Mouse (Mus musculus) liver, postnatal 0 days (tissue): ENCODE measurements around the gene Nmt1. TPM values are rescaled to one million over a fixed set of nuclear protein-coding genes. Genes with fewer than 3 reads are reported as not detected.

ENCODE experiments used
- ATAC-seq: fragments of 200-750 bp; cut with Nextera tagmentation; 2 replicates; pipeline ENCODE4 v1.8.0; 2017; ENCODE audit warnings: mild to moderate bottlenecking, moderate library complexity
- DNase-seq: peaks from one replicate; pipeline ENCODE4 v3.0.0-alpha.2; 2016
- H3K27ac ChIP-seq: fragments of 300-500 bp; sonication (generic); 2 replicates; pipeline ENCODE4 v1.5.1; 2014; ENCODE audit warnings: antibody characterized with exemption, moderate library complexity, mild to moderate bottlenecking, low read depth
- H3K27me3 ChIP-seq: fragments of 300-500 bp; sonication (generic); 2 replicates; pipeline ENCODE4 v1.6.1; 2014; ENCODE audit warnings: low read length, control low read depth, mixed read lengths; ENCODE audit not compliant: insufficient read depth
- H3K36me3 ChIP-seq: fragments of 300-500 bp; sonication (generic); replicated peaks from 2 replicates; pipeline ENCODE4 v1.6.1; 2014; ENCODE audit warnings: mild to moderate bottlenecking, control low read depth, low read length, moderate library complexity, mixed read lengths; ENCODE audit not compliant: insufficient read depth
- H3K4me1 ChIP-seq: fragments of 300-500 bp; sonication (generic); 2 replicates; pipeline ENCODE4 v1.6.1; 2014; ENCODE audit warnings: antibody characterized with exemption, mild to moderate bottlenecking, control low read depth; ENCODE audit not compliant: insufficient read depth
- H3K4me2 ChIP-seq: fragments of 300-500 bp; sonication (generic); 2 replicates; pipeline ENCODE4 v1.6.1; 2014; ENCODE audit warnings: low read depth, mild to moderate bottlenecking, low read length, moderate library complexity, mixed read lengths
- H3K4me3 ChIP-seq: fragments of 300-500 bp; sonication (generic); 2 replicates; pipeline ENCODE4 v1.5.1; 2014; ENCODE audit warnings: low read depth, low read length
- H3K9ac ChIP-seq: fragments of 300-500 bp; sonication (generic); replicated peaks from 2 replicates; pipeline ENCODE4 v1.6.1; 2014; ENCODE audit warnings: mild to moderate bottlenecking, moderate library complexity
- H3K9me3 ChIP-seq: fragments of 300-500 bp; sonication (generic); 2 replicates; pipeline ENCODE4 v1.6.1; 2016; ENCODE audit warnings: mild to moderate bottlenecking, control low read depth, low read length, mixed read lengths
- CTCF ChIP-seq: sonication (generic); IDR thresholded peaks from 2 replicates; pipeline ENCODE4 v1.5.1; 2016; ENCODE audit warnings: antibody characterized with exemption, low read depth
- EP300 ChIP-seq: IDR thresholded peaks from 2 replicates; pipeline ENCODE4 v1.6.1; 2016; ENCODE audit warnings: antibody characterized with exemption, low read depth, mild to moderate bottlenecking
- WGBS: fragments of 180-500 bp; shearing (Covaris S2); extraction: QIAGEN DNeasy Blood & Tissue Kit; methylation state at CpG from one replicate; pipeline ENCODE4 v1.1.7; 2014; ENCODE audit not compliant: insufficient replicate concordance; 5-methylcytosine and 5-hydroxymethylcytosine counted together
- polyA plus RNA-seq: library from polyadenylated mRNA; unstranded; fragments of >200 nt; fragmentation: Nextera tagmentation; extraction: Ambion mirVana; gene quantifications from 2 replicates; pipeline ENCODE4 v1.2.1, GENCODE M21; 2015

Gene Nmt1
- polyA plus RNA-seq, 1 experiment from 2014 or later = 37.5 TPM

DNA sequence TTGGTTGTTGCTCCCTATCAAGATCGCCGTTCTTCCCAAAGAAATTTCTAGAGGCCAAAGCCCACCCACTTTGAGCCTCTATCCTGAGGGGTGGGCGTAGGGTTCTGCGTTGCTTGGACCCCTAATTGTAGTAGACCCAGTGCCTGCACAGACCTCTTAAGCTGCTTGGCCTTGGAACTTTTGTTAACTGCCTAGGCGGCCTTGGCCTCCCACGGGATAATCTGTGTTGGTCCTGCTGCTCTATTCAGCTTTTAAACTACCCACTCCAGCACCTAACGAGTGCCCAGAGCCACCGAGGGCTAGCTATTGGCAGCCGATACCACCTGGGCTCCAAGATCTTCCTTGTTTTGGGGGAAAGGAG is 84.5 kb downstream of the Nmt1 start:
- peaks cover 29% of the 10 kb centered on the region for H3K4me1 ChIP-seq
- no peaks in the 10 kb centered on the region for H3K27me3 ChIP-seq
- H3K9me3 ChIP-seq = no peaks in the 10 kb centered on the region
- 40% methylated on average over 9 of the region's 9 CpGs for WGBS
- peak overlapping the region; percentile 76 for H3K4me2 ChIP-seq
- peak overlapping the region; percentile 60 for H3K9ac ChIP-seq
- no peak for TF ChIP-seq CTCF
- ATAC-seq (no peak), DNase-seq (no peak)
- no peaks in the 10 kb centered on the region; the same call in 1 of the 2 replicates for H3K36me3 ChIP-seq
- H3K27ac ChIP-seq = peak overlapping the region; percentile 72; the same call in 1 of the 2 replicates
- H3K4me3 ChIP-seq = peak overlapping the region; percentile 38

DNA sequence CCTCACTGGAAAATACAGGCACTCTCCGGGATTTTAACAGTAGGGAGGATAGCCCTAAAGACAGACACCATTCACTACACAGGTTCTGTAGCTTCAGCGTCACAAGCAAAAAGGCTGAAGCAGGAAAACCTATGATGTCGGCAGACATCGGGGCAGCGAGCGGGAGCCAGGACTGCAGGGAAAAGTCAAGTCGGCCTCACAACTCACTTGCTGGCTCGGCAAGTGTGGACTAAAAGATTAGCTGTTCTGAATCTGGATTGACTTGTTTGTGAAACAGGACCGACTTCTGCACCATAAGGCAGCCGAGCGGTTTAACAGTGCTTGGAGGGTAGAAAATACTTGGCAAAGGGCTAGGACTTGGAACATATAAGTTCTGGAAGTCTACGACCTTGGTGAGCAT is 85.0 kb downstream of the Nmt1 start:
- Histone ChIP-seq H3K27ac (no peak overlapping the region), H3K9me3 (no peaks in the 10 kb centered on the region), H3K4me2 (no peak overlapping the region), H3K4me1 (peaks cover 32% of the 10 kb centered on the region), H3K36me3 (no peaks in the 10 kb centered on the region; the same call in 1 of the 2 replicates), H3K4me3 (no peak overlapping the region), H3K9ac (no peak overlapping the region), H3K27me3 (no peaks in the 10 kb centered on the region)
- DNase-seq = no peak
- TF ChIP-seq CTCF = no peak
- TF ChIP-seq EP300 = no peak
- ATAC-seq = no peak
- 67% methylated on average over 12 of the region's 12 CpGs for WGBS

DNA sequence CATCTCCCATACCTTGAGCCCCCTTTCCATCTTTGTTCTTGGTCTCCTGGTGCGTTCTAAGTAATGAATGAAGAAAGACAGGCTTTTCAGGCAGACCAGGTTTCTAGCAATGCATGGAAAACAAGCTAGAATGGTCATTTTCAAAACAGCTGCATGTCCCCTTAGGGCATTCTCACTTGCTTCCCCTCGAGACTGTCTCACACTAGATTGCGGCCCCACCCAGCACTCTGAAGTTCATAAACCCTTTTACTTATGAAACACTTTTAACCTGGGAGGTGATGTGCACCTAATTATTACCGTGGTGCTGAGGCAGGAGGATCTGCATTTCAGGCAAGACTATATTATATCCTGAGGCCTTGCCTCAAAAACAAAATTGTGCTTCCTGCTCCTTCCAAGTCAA is 85.8 kb downstream of the Nmt1 start:
- 82% methylated on average over 4 of the region's 4 CpGs for WGBS
- Histone ChIP-seq H3K27me3 (no peaks in the 10 kb centered on the region), H3K9me3 (no peaks in the 10 kb centered on the region), H3K4me1 (peaks cover 35% of the 10 kb centered on the region), H3K36me3 (no peaks in the 10 kb centered on the region; the same call in 1 of the 2 replicates), H3K9ac (no peak overlapping the region), H3K4me3 (no peak overlapping the region), H3K27ac (no peak overlapping the region), H3K4me2 (no peak overlapping the region)
- no peak for TF ChIP-seq CTCF
- TF ChIP-seq EP300 = no peak
- ATAC-seq (no peak), DNase-seq (no peak)

DNA sequence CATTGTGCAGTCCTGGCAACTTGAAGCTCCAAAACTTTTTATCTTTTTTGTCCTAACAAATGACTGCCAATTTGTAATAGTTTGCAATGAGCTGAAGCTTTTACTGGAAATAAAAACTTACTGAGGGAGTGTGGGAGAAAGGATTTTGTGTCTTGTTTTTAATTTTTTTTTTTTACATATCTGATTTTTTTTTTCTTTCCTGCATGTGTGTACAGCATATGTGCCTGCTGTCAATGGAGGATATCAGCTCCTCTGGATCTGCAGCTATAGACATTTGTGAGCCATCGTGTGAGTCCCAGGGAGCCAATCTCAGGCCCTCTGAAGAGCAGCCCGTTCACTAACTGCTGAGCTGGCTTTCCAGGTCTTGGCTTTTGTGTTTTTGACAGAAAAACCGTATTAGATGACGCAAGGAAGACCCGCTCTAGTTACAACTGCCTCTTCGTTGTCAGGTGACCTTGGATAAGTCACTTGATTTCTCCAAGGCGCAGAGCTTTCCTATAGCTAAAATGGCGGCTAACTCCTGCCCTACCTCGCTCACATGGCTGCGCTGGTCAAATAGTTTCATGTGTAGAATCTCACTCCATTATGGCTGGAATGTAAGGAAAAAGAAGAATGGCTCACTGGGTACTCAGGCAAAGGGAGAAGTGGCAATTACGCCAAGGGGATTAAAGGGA is 86.4 kb downstream of the Nmt1 start:
- H3K4me1 ChIP-seq = peaks cover 38% of the 10 kb centered on the region

DNA sequence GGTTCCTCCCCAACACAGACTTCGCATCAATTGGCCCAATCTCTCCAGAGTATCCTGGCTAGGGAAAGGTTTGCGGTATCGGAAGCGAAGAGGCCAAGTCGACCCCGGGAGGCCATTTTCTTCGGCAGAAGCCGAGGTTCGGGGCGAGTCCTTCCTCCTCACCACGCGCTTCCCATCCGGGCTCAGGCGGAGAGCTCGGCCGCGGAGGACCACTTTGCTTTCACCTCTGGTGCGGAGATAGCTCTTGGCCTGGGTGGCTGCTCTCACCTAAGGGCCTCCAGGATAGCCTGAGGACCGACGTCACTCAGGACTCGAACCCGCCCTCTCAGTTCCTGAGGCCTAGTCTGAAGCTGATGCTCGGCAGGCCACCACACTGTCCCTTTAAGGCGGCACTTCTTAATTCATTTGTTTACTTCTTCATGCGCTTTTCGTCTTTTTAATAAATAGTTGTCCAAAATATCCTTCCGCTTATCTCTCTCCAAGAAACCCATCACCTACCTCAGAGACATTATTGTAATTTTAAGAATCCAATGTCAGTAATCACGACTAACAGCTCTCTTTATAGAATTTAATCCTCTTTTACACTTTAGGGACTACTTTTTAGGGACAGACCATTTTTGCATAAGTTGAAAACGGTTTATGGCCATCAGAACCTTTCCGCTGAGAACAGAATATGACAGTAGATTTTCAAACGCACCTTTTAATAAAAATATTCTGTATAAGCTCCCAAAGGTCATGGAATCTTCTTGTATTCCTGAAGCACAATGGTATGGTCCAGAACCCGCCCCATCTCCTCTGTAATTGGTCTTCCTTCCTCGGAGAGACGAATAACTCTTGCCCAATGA is 87.4 kb downstream of the Nmt1 start:
- WGBS = 1% methylated on average over 34 of the region's 34 CpGs
- peak; percentile 59 for ATAC-seq
- Histone ChIP-seq H3K27ac (peak overlapping the region; percentile 87), H3K4me2 (peak overlapping the region; percentile 82), H3K9me3 (no peaks in the 10 kb centered on the region), H3K9ac (peak overlapping the region; percentile 67), H3K27me3 (no peaks in the 10 kb centered on the region), H3K4me3 (peak overlapping the region; percentile 49), H3K36me3 (no peaks in the 10 kb centered on the region), H3K4me1 (peaks cover 38% of the 10 kb centered on the region)
- DNase-seq = peak; percentile 81
- TF ChIP-seq EP300 (peak; percentile 89), CTCF (no peak)

More for the DNA sequence above, 86.4 kb downstream of the Nmt1 start:
- Histone ChIP-seq H3K27ac (peak overlapping the region; percentile 87), H3K36me3 (no peaks in the 10 kb centered on the region; the same call in 1 of the 2 replicates), H3K4me3 (peak overlapping the region; percentile 49), H3K9ac (peak overlapping the region; percentile 67), H3K9me3 (no peaks in the 10 kb centered on the region), H3K4me2 (peak overlapping the region; percentile 82), H3K27me3 (no peaks in the 10 kb centered on the region)
- WGBS = 79% methylated on average over 11 of the region's 11 CpGs
- no peak for TF ChIP-seq CTCF
- no peak for TF ChIP-seq EP300
- DNase-seq = no peak
- no peak for ATAC-seq
